In the genomic region with DNA sequence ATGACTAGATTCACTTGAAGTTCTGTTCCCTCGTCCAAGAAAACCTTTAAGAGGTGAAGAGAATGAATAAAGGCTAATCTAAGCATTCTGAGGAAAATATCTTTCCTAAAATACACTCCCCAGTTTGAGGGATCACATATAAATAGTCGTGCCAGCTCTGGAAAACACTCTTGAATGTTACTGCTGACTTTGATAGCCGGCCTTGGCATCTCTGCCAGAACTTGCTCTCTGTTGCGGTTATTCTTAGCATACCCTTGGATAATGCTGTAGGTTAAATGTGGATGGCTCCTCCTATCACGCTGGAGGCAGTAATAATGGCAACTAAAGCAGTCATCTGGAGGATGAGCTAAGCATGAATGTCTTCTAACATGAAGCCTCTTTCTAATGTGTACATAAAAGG, we compare ENCODE assay signal across 22 mouse cellular contexts.
DNase-seq lines count a peak whose midpoint lies in the region; ATAC-seq and TF ChIP-seq lines count a peak whose summit lies in the region.
"Had no signal": no experiment of that assay in that cellular context is flagged by ENCODE, and none has a peak within 500 bp of the region (broad histone marks: within the 10 kb centered on the region; RNA-seq: fewer than 3 reads in every experiment).

No protein-coding gene starts in this region.

- TF ChIP-seq CTCF in heart, postnatal 0 days (IDR thresholded peaks at IDR 0.05; ENCODE audit: low read depth), result no peak

- DNase-seq in adrenal gland, postnatal 36 days, result peak; percentile 27 to 34
- DNase-seq in adrenal gland, postnatal 4 days (ENCODE audit: low spot score in 2 of 2), result no peak
- DNase-seq in brain, adult 2 months (ENCODE audit: low read depth, low spot score), result peak; percentile 36
- peak; percentile 28 for DNase-seq in heart, embryonic 10.5 days (ENCODE audit: low spot score)
- DNase-seq in heart, postnatal 0 days (ENCODE audit: low spot score), result peak; percentile 89
- DNase-seq in cerebellum, adult 11 months, result no peak
- DNase-seq: cerebellum, adult 9-10 months; kidney, adult 18-20 months; kidney, postnatal 4 days; layer of hippocampus, adult 9-11 months; liver, embryonic 13.5 days; lung, adult 2 months; lung, postnatal 14 days; spleen, adult 18-20 months; thymus, postnatal 14 days had no signal

- peak; percentile 88 for ATAC-seq in heart, postnatal 0 days (ENCODE audit: insufficient read depth, low read depth)
- ATAC-seq in erythroblast, adult 5-6 weeks (replicated peaks; ENCODE audit: low FRiP score, poor library complexity, severe bottlenecking), result no peak
- ATAC-seq: CD4-positive, CD25-positive, alpha-beta regulatory T cell, adult 4 months; forebrain, embryonic 16.5 days had no signal

- no peak overlapping the region for H3K4me2 ChIP-seq in heart, postnatal 0 days (ENCODE audit: low read depth, low read length)
- H3K4me2 ChIP-seq: hindbrain, embryonic 13.5 days; limb, embryonic 13.5 days; liver, embryonic 13.5 days; midbrain, embryonic 12.5 days had no signal

- peaks cover 5% of the 10 kb centered on the region for H3K4me1 ChIP-seq in heart, embryonic 10.5 days
- H3K4me1 ChIP-seq in heart, postnatal 0 days (ENCODE audit: control insufficient read depth, insufficient read depth), result peaks cover 28% of the 10 kb centered on the region
- H3K4me1 ChIP-seq: liver, embryonic 13.5 days had no signal

- H3K4me3 ChIP-seq in heart, embryonic 10.5 days, result no peak overlapping the region
- no peak overlapping the region for H3K4me3 ChIP-seq in heart, postnatal 0 days (ENCODE audit: low read depth, low read length)
- H3K4me3 ChIP-seq: forebrain, embryonic 10.5 days; hindbrain, embryonic 13.5 days; limb, embryonic 13.5 days; liver, embryonic 13.5 days; midbrain, embryonic 12.5 days had no signal

- H3K9me3 ChIP-seq in heart, embryonic 10.5 days, result no peaks in the 10 kb centered on the region
- no peaks in the 10 kb centered on the region for H3K9me3 ChIP-seq in heart, postnatal 0 days (replicated peaks; ENCODE audit: control insufficient read depth, low read length)
- H3K9me3 ChIP-seq: forebrain, embryonic 10.5 days; hindbrain, embryonic 13.5 days; limb, embryonic 13.5 days; liver, embryonic 13.5 days; midbrain, embryonic 12.5 days had no signal

- no peaks in the 10 kb centered on the region for H3K36me3 ChIP-seq in heart, embryonic 10.5 days
- H3K36me3 ChIP-seq in heart, postnatal 0 days (replicated peaks; ENCODE audit: control insufficient read depth, insufficient read depth, low read length), result no peaks in the 10 kb centered on the region
- H3K36me3 ChIP-seq: forebrain, embryonic 10.5 days; hindbrain, embryonic 13.5 days; limb, embryonic 13.5 days; liver, embryonic 13.5 days; midbrain, embryonic 12.5 days had no signal

- 51% methylated on average over 5 of the region's 5 CpGs for WGBS in heart, embryonic 10.5 days
- 31% methylated on average over 5 of the region's 5 CpGs for WGBS in heart, postnatal 0 days

- no peak overlapping the region for H3K9ac ChIP-seq in heart, postnatal 0 days (replicated peaks; ENCODE audit: low read depth, low read length)
- H3K9ac ChIP-seq: hindbrain, embryonic 13.5 days; limb, embryonic 13.5 days; liver, embryonic 13.5 days; midbrain, embryonic 12.5 days had no signal

- H3K27me3 ChIP-seq in heart, embryonic 10.5 days (ENCODE audit: insufficient read depth, poor library complexity, severe bottlenecking), result no peaks in the 10 kb centered on the region
- H3K27me3 ChIP-seq in heart, postnatal 0 days (ENCODE audit: control insufficient read depth, insufficient read depth, low read length), result no peaks in the 10 kb centered on the region
- H3K27me3 ChIP-seq: hindbrain, embryonic 13.5 days; limb, embryonic 13.5 days; liver, embryonic 13.5 days; midbrain, embryonic 12.5 days had no signal

- H3K27ac ChIP-seq in heart, embryonic 10.5 days, result 0 out of 2 replicates have a peak overlapping the region, but pooled peaks have one; percentile 32
- peak overlapping the region; percentile 94 for H3K27ac ChIP-seq in heart, postnatal 0 days (ENCODE audit: low read depth)
- H3K27ac ChIP-seq: forebrain, embryonic 10.5 days; hindbrain, embryonic 13.5 days; limb, embryonic 13.5 days; liver, embryonic 13.5 days; midbrain, embryonic 12.5 days had no signal

- 0 out of 2 replicates have a peak, but pooled peaks have one; percentile 23 for TF ChIP-seq EP300 in heart, postnatal 0 days (IDR thresholded peaks at IDR 0.05; ENCODE audit: low read depth)

Comparison
In these comparisons a context has a peak if more than half of its experiments do, and no peak if none do; other contexts are left out.
1. DNase-seq: peak in adrenal gland, postnatal 36 days (2 of 2), brain, adult 2 months (single experiment), heart, embryonic 10.5 days (single experiment) and heart, postnatal 0 days (single experiment); none in adrenal gland, postnatal 4 days (0 of 2) and cerebellum, adult 11 months (single experiment).